Mouse (Mus musculus): ENCODE data around the gene Fasl.
A peak's percentile ranks its signal among the peaks of the same experiment; 100 is the strongest.

The Fasl gene

GRCm38 (mm10) chr1:161788339-161788738 is at the start of gene Fasl:
Fasl (minus strand) TSS chr1:161788495.
- no peak for DNase-seq

GRCm38 (mm10) chr1:161826677-161827076 is 38.4 kb upstream of the Fasl start:
- no peak for DNase-seq

GRCm38 (mm10) chr1:161809428-161809827 is 21.1 kb upstream of the Fasl start:
- DNase-seq = no peak

- no peak for DNase-seq
Measured at GRCm38 (mm10) chr1:161808980-161809379, 20.7 kb upstream of the Fasl start.

- no peak for DNase-seq
Measured at GRCm38 (mm10) chr1:161804541-161804971, 16.3 kb upstream of the Fasl start.

GRCm38 (mm10) chr1:161801321-161801720 is 13.0 kb upstream of the Fasl start:
- DNase-seq = no peak

GRCm38 (mm10) chr1:161800256-161800655 is 12.0 kb upstream of the Fasl start:
- DNase-seq = no peak

- DNase-seq = no peak
Measured at GRCm38 (mm10) chr1:161799791-161800190, 11.5 kb upstream of the Fasl start.

GRCm38 (mm10) chr1:161798866-161799265 is 10.6 kb upstream of the Fasl start:
- peak; percentile 25 for DNase-seq

GRCm38 (mm10) chr1:161794447-161795211 is 6.3 kb upstream of the Fasl start:
- no peak for DNase-seq

- no peak for DNase-seq
Measured at GRCm38 (mm10) chr1:161793321-161793720, 5.0 kb upstream of the Fasl start.

- DNase-seq = no peak
Measured at GRCm38 (mm10) chr1:161792687-161792969, 4.3 kb upstream of the Fasl start.

- no peak for DNase-seq
Measured at GRCm38 (mm10) chr1:161791854-161792686, 3.8 kb upstream of the Fasl start.

- no peak for DNase-seq
Measured at GRCm38 (mm10) chr1:161782725-161783124, 5.6 kb downstream of the Fasl start.

GRCm38 (mm10) chr1:161781594-161781993 is 6.7 kb downstream of the Fasl start:
- DNase-seq = no peak

GRCm38 (mm10) chr1:161779057-161779456 is 9.2 kb downstream of the Fasl start:
- DNase-seq = no peak

GRCm38 (mm10) chr1:161775151-161775550 is 13.1 kb downstream of the Fasl start:
- DNase-seq = no peak

- no peak for DNase-seq
Measured at GRCm38 (mm10) chr1:161771293-161771692, 17.0 kb downstream of the Fasl start.

GRCm38 (mm10) chr1:161769329-161769728 is 19.0 kb downstream of the Fasl start:
- DNase-seq = no peak

- DNase-seq = no peak
Measured at GRCm38 (mm10) chr1:161767101-161767524, 21.2 kb downstream of the Fasl start.

GRCm38 (mm10) chr1:161766656-161767055 is 21.6 kb downstream of the Fasl start:
- peak; percentile 82 for DNase-seq

GRCm38 (mm10) chr1:161765932-161766331 is 22.4 kb downstream of the Fasl start:
- no peak for DNase-seq

- DNase-seq = no peak
Measured at GRCm38 (mm10) chr1:161764964-161765363, 23.3 kb downstream of the Fasl start.

GRCm38 (mm10) chr1:161761556-161761955 is 26.7 kb downstream of the Fasl start:
- no peak for DNase-seq
